Mouse (Mus musculus) ES-E14 (cell line): ENCODE data around the gene Tmem100. TPM values are rescaled to one million over a fixed set of nuclear protein-coding genes. Genes with fewer than 3 reads are reported as not detected.

Source experiments
- DNase-seq: peaks from one replicate; pipeline ENCODE4 v3.0.0-alpha.2; 2013; ENCODE audit warnings: low read depth, low spot score
- H3K27ac ChIP-seq: 2 replicates; pipeline ENCODE4 v1.5.1; 2012; ENCODE audit warnings: low read depth, mild to moderate bottlenecking, low read length, moderate library complexity, mixed read lengths; ENCODE audit not compliant: poor library complexity, insufficient read depth, severe bottlenecking
- H3K36me3 ChIP-seq: 2 replicates; pipeline ENCODE4 v1.6.1; 2012; ENCODE audit warnings: mild to moderate bottlenecking, low read length, moderate library complexity, mixed read lengths; ENCODE audit not compliant: control insufficient read depth, poor library complexity, insufficient read depth, severe bottlenecking
- H3K4me1 ChIP-seq, 2 experiments: fragments of 150-350 bp in 1 of 2; sonication (generic) in 1 of 2; 2 replicates each; pipeline ENCODE4 v1.6.1; 2012; ENCODE audit warnings: low read length in 2 of 2, mild to moderate bottlenecking in 1 of 2, mixed read lengths in 1 of 2; ENCODE audit not compliant: control insufficient read depth in 2 of 2, insufficient read depth in 2 of 2, poor library complexity in 1 of 2
- H3K4me3 ChIP-seq, 2 experiments: fragments of 150-350 bp in 1 of 2; sonication (generic) in 1 of 2; 2 replicates each; pipeline ENCODE4 v1.5.1; 2012; ENCODE audit warnings: low read length in 2 of 2, low read depth in 1 of 2, mild to moderate bottlenecking in 1 of 2, mixed read lengths in 1 of 2; ENCODE audit not compliant: insufficient read depth in 1 of 2, poor library complexity in 1 of 2, severe bottlenecking in 1 of 2
- H3K9ac ChIP-seq: 2 replicates; pipeline ENCODE4 v1.6.1; 2012; ENCODE audit warnings: low read depth, mild to moderate bottlenecking, low read length, mixed read lengths; ENCODE audit not compliant: poor library complexity, insufficient read depth, severe bottlenecking
- H3K9me3 ChIP-seq: fragments of 150-350 bp; sonication (generic); 2 replicates; pipeline ENCODE4 v1.6.1; 2012; ENCODE audit warnings: low read depth, mild to moderate bottlenecking, low read length; ENCODE audit not compliant: control insufficient read depth, insufficient read depth
- CHD2 ChIP-seq: IDR thresholded peaks from 2 replicates; pipeline ENCODE4 v1.6.1; 2014; ENCODE audit warnings: mild to moderate bottlenecking, low read depth, low read length, inconsistent platforms
- HCFC1 ChIP-seq: IDR thresholded peaks from 2 replicates; pipeline ENCODE4 v1.6.1; 2012; ENCODE audit warnings: low read length, inconsistent platforms, borderline replicate concordance; ENCODE audit not compliant: insufficient read depth
- MAFK ChIP-seq: IDR thresholded peaks from 2 replicates; pipeline ENCODE4 v1.6.1; 2014; ENCODE audit warnings: mild to moderate bottlenecking, low read depth, low read length, inconsistent platforms; ENCODE audit not compliant: insufficient read depth
- ZC3H11A ChIP-seq: IDR thresholded peaks from 2 replicates; pipeline ENCODE4 v1.6.1; 2012; ENCODE audit warnings: low read depth, mild to moderate bottlenecking, inconsistent platforms, low read length, borderline replicate concordance
- ZNF384 ChIP-seq: IDR thresholded peaks from 2 replicates; pipeline ENCODE4 v1.6.1; 2012; ENCODE audit warnings: low read depth, low read length, inconsistent platforms
- in situ Hi-C, 2 experiments: fragments of 600-800 bp; cut with MboI; formaldehyde crosslinking; loops; one replicate each; pipeline ENCODE4 v1.15.1; 2025; ENCODE audit warnings: low sequenced_read_pairs in 2 of 2, inconsistent platforms in 1 of 2; ENCODE audit not compliant: unreplicated experiment in 2 of 2
- total RNA-seq: library from RNA; depleted of rRNA; stranded (reverse); fragments of 300-350 nt; gene quantifications from 2 replicates; pipeline ENCODE4 v1.2.3, GENCODE M21; 2012

Tmem100 gene
- total RNA-seq, 1 experiment = 0.18 TPM

- in situ Hi-C loops = no loop called here
- no peaks in the 10 kb centered on the region for H3K4me1 ChIP-seq
- no peaks in the 10 kb centered on the region for H3K9me3 ChIP-seq
Observed at GRCm38 (mm10) chr11:90034646-90035045, 4.5 kb downstream of the Tmem100 start.

GRCm38 (mm10) chr11:90035532-90035931 lies 5.4 kb downstream of the Tmem100 start:
- Histone ChIP-seq H3K36me3 (no peaks in the 10 kb centered on the region), H3K9ac (no peak overlapping the region), H3K4me3 (no peak overlapping the region), H3K9me3 (no peaks in the 10 kb centered on the region), H3K27ac (no peak overlapping the region), H3K4me1 (no peaks in the 10 kb centered on the region)
- no peak for DNase-seq
- in situ Hi-C loops = no loop called here
- TF ChIP-seq HCFC1 (no peak), ZC3H11A (no peak), ZNF384 (no peak), CHD2 (no peak), MAFK (no peak)

More at GRCm38 (mm10) chr11:90034646-90035045, 4.5 kb downstream of the Tmem100 start:
- H3K27ac ChIP-seq = no peak overlapping the region
- DNase-seq = no peak
- no peak overlapping the region for H3K4me3 ChIP-seq
- TF ChIP-seq MAFK (no peak), ZNF384 (no peak), HCFC1 (no peak), CHD2 (no peak), ZC3H11A (no peak)
- H3K36me3 ChIP-seq = no peaks in the 10 kb centered on the region
- no peak overlapping the region for H3K9ac ChIP-seq

- TF ChIP-seq ZNF384 (no peak), MAFK (no peak), CHD2 (no peak), ZC3H11A (no peak)
- H3K4me3 ChIP-seq = no peak overlapping the region
- no peaks in the 10 kb centered on the region for H3K36me3 ChIP-seq
- in situ Hi-C loops = no loop called here
- no peak overlapping the region for H3K9ac ChIP-seq
- no peaks in the 10 kb centered on the region for H3K9me3 ChIP-seq
- H3K27ac ChIP-seq = no peak overlapping the region
- peak; percentile 54 for DNase-seq
- H3K4me1 ChIP-seq = no peaks in the 10 kb centered on the region
Observed at GRCm38 (mm10) chr11:90036416-90036815, 6.3 kb downstream of the Tmem100 start.

- TF ChIP-seq ZC3H11A (0 out of 2 replicates have a peak, but pooled peaks have one; percentile 29), HCFC1 (no peak)
- Histone ChIP-seq H3K27ac (no peak overlapping the region), H3K9me3 (no peaks in the 10 kb centered on the region), H3K9ac (no peak overlapping the region), H3K36me3 (no peaks in the 10 kb centered on the region), H3K4me3 (no peak overlapping the region), H3K4me1 (no peaks in the 10 kb centered on the region)
- DNase-seq = peak; percentile 59
- in situ Hi-C loops = no loop called here
Observed at GRCm38 (mm10) chr11:90038022-90038421, 7.9 kb downstream of the Tmem100 start.

GRCm38 (mm10) chr11:90044459-90044858 lies 14.3 kb downstream of the Tmem100 start:
- H3K27ac ChIP-seq = no peak overlapping the region
- TF ChIP-seq CHD2 (no peak), ZNF384 (no peak), HCFC1 (no peak), ZC3H11A (no peak), MAFK (no peak)
- H3K36me3 ChIP-seq = no peaks in the 10 kb centered on the region
- DNase-seq = no peak
- in situ Hi-C loops = loop anchor here in 1 of 2 experiments (10.0 kb wide), 1 partner anchor 120 kb away; no protein-coding TSS in a partner anchor
- no peaks in the 10 kb centered on the region for H3K4me1 ChIP-seq
- no peak overlapping the region for H3K4me3 ChIP-seq
- H3K9me3 ChIP-seq = no peaks in the 10 kb centered on the region
- no peak overlapping the region for H3K9ac ChIP-seq
